Mouse (Mus musculus) heart, postnatal 0 days (tissue): ENCODE data around the gene Nup98.

Source experiments
- CTCF ChIP-seq: IDR thresholded peaks from 2 replicates; pipeline ENCODE4 v1.5.1; 2016; ENCODE audit warnings: antibody characterized with exemption, control low read depth, low read depth
- EP300 ChIP-seq: IDR thresholded peaks from 2 replicates; pipeline ENCODE4 v1.6.1; 2016; ENCODE audit warnings: antibody characterized with exemption, low read depth

GRCm38 (mm10) chr7:102250631-102251214 lies 40.7 kb upstream of the Nup98 start:
- TF ChIP-seq CTCF (peak; percentile 77), EP300 (no peak; the same call in 1 of the 2 replicates)
